Mouse (Mus musculus) fat pad, adult 2 months (tissue): Measurements from ENCODE around the gene Rara.

Experiments
- DNase-seq: peaks from one replicate; pipeline ENCODE4 v3.0.0-alpha.2; 2011; ENCODE audit warnings: low read depth, low spot score; ENCODE audit errors: extremely low read depth

Gene Rara

GRCm38 (mm10) chr11:98965416-98966077, 37.9 kb downstream of the Rara start:
- no peak for DNase-seq

DNA sequence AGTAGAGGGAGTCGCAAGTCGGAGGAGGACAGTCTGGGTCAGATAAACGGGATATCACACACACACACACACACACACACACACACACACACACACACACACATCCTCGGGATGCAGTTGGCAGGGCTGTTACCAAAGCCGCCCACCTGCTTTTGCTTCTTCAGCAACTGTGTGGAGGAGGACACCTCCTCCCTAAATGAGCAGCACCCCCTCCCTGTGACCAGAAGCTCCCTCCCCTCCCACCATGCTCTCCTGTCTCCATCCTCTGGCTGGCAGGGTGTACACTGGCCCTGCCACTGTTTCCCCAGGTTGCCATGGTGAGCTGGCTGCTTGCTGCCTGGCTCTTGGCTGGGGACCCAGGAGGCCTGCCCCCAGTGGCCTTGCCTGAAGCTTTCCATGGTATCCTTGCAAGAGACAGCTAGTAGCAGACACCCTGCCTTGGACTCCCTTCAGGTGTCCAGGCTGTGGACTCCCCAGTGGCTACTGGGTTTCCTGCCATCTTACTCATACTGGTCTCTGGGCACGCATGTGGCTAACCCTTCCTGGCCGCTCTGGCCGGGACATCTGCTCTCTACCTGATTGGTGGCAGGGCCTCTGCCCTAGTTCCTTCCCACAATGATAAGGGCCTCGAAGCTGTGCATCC, 39.0 kb downstream of the Rara start:
- no peak for DNase-seq

DNA sequence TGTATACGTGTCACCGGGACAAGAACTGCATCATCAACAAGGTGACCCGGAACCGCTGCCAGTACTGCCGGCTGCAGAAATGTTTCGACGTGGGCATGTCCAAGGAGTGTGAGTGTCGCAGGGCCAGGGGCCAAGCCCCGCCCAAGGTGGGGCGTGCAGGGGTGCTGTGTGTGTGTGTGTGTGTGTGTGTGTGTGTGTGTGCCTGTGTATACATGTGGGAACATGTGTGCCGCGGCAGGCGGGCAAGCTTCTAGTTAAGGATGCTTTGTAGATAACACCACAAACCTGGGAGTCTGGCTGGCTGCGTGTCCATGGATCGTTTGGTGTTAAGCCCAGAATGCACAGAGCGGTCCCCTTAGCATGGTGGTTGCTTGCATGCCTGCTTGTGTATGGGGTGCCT, 40.5 kb downstream of the Rara start:
- DNase-seq: no peak

DNA sequence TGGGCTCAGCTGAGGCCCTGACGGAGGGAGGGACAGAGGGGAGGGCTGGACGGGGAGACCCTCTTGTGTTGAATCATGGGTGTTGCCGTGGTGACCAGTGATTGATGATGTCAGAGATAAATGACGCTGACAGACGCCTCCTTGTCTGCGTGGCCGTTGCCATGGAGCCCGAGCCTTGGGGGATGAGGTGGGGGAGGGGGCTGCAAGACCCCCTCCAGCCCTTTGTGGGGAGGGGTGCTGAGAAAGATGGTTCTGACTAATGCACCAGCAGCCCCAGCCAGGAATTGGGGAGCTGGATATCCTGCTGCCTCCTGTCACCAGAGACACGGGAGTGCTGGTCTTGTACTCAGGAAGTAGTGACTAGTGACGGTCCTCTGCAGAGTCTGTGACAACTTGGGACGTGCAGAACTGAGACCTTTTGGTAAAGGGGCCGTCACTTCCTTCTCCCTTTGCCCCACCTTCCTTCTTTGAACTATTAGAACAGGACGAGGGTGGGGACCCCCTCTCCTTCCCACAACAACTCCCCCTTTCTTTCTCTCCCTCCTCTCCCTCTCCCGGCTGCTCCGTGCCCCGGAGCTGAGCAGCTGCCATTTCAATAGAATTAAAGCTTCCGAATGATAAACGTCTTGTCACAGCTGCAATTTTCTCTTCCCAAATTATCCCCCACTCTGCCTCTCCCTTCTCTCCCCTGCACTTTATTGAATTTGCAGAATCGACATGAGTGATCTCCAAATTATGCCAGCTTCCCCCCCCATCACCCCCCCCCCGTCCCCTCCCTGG, 41.3 kb downstream of the Rara start:
- no peak for DNase-seq

DNA sequence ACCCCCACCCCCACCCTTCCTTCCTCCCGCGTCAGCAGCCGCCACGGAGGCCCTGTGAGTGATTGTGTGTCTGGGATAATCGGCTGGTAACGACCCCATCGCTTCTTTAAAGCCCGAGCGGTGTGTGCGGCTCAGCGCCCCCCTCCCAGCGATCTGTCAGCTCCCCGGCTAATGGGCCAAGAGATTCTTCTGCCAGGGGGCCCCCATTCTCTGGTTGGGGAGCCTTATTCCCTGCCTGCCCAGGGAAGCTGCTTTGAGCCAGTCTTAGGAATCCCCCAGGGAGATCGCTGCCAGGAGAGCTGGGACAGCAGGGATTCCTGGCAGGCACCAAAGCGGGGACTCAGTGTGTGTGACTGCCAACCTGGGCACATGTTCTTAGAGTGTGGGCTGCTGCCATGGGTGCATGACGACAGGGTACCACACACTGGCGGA, 41.9 kb downstream of the Rara start:
- DNase-seq: no peak

- DNase-seq: no peak
Observed at GRCm38 (mm10) chr11:98970191-98970925, 42.7 kb downstream of the Rara start.

GRCm38 (mm10) chr11:98971316-98972031, 43.9 kb downstream of the Rara start:
- DNase-seq: no peak

- DNase-seq: no peak
Observed at GRCm38 (mm10) chr11:98972215-98972614, 44.6 kb downstream of the Rara start.

- no peak for DNase-seq
Observed at GRCm38 (mm10) chr11:98972801-98973360, 45.3 kb downstream of the Rara start.

DNA sequence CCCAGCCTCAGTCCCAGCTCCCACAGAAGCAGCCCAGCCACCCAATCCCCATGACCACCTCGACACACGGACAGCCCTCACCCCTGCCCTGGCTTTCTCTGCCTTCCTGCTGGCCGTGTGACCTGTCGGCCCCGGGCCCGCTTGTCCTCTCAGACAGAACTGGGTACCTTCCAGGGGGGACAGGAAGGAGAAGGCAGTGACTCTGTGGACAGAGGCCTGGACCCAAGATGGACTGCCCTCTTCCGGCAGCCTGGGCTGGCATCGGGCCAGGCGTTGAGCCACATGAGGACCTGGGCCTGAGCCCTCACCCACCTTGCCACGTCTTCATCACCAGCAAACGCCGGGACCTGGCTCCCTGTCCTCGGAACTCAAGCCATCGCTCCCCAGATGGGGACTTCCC, 46.0 kb downstream of the Rara start:
- no peak for DNase-seq

DNA sequence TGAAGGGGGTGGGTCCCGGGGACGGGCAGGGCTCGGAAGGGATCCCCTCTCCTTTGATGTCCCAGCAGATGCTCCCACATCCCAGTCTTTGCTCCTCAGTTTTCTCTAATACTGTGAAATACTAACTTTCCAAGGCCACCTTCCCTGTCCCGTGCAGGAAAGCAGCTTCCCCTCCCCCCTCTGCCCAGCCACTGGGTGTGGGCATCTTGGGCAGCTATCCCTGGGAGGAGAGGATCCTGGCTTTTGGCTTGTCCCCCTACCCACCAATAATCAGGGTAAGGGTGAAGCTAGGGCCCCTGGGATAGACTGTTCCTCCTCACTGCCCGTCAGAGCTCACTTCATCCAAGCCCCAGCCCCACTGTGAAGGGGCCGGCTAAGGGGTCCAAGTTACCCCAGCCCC, 46.6 kb downstream of the Rara start:
- no peak for DNase-seq

DNA sequence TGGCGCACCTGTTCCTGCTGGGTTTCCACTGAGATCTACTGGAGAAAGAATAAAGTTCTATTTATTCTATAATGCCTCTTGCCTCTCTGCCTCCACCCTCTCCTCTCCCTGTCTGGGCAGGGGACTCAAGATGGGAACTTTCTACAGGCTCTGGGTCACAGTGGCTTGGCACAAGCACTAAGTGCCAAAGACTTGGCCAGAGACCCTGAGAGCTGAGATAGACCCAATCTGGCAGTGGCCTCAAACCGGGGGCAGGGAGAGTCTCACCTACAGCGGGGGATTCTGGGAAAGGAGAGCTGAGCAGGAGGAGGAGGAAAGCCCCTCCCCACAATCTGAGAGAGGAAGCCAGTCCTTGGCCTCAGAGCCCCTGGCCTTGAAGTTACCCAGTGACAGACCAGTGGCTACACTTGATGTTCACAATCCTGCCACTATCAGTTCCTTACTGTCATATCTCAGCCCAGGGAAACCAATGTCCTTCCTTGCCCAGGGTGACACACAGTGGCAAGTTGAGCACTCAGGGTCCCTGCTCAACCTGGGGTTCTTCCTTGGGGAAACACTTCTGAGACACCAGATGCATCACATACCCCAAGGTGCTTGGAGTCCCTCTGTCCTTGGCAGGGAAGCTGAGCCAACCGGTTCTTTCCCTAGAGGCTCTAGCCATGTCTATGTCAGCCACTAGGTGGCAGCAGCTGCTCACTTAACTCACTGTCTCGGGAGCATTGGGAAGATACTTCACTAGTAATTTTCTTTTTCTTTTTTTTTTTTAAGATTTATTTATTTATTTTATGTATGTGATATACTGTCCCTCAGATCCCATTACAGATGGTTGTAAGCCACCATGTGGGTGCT, 47.5 kb downstream of the Rara start:
- no peak for DNase-seq

- no peak for DNase-seq
Observed at GRCm38 (mm10) chr11:98978526-98979148, 51.0 kb downstream of the Rara start.

- DNase-seq: no peak
Observed at GRCm38 (mm10) chr11:98979356-98979755, 51.7 kb downstream of the Rara start.

DNA sequence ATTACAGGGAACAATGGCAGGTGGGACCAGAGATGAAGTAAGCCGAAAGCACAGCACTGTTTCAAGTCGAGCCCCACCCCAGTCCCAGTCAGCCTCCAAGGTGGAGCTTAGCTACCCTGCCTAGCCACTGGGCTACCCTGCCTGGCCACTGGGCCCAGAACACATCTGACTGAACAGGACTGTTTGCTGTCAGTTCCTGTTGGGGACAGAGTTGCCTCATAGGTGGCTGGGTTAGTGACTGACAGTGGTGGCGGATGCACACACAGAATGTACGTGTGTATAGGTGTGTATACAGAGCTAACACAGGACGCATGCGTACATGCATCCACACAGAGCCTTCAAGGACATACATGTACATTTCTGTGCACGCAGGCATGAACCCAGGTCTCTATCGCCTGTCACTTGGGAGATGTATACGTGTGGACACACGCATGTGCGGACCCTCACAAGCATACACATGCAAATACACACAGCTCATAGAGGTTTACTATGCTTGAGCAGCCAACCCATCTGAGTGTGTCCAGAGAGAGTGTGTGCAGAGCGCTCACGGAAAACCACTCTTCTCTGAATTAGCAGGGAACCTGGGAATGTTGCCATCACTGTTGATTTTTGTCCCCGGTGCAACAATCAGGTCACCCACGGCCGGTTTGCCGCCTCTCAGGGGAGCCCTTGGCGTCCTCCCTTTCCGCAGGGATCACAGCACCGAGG, 53.8 kb downstream of the Rara start:
- DNase-seq: no peak

DNA sequence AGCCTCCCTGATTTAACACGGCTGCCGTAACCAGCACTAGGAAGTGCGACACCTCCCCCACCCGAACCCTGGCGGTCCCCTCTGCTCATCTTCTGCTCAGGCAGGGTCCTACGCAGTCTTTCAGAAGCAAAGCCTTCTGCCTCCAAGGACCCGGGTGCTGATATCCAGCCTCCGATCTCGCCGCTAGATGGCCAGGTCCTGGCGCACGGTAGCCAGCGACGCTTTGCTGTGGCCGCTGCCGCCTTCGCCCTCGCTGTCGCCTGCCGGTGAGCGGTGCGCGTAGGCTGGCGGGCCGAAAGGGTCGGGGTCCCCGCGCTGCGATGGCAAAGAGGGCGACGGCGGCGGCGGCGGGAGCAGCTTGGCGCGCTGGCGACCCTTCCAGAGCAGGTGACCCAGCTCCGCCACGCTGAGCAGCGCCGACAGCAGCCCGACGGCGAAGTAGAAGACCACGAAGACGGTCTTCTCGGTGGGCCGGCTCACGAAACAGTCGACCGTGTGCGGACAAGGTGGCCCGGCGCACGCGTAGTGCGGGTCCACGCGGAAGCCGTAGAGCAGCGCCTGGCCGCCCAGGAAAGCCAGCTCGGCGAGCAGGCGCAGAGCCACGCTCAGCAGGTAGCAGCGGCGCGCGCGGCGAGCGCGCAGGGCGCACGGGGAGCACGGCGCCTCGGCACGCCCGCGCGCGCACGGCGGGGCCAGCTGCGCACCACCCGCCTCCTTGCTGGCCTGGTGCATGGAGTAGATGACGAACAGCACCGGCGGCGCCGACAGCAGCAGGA, 54.6 kb downstream of the Rara start:
- no peak for DNase-seq

DNA sequence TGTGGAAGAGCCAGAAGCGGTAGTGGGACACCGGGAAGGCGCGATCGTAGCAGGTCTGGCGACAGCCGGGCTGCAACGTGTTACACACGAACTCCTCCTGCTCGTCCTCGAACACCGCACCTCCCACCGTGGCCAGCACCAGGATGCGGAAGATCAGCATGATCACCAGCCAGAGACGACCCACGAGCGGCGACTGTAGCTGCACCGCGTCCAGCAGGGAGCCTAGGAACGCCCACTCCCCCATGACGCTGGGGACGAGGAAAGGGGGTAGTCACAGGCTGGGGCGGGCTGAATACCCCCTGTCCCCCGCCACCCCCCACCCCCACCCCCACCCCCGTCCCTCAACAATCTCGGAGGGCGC, 55.1 kb downstream of the Rara start, which contains the start of gene Gjd3:
Gene Gjd3, minus strand, starts transcription at position 244 of the 361 bp plus-strand sequence.
- DNase-seq: no peak

GRCm38 (mm10) chr11:98983551-98983950, 55.9 kb downstream of the Rara start:
- no peak for DNase-seq
